Mouse (Mus musculus) thymus, adult 2 months (tissue): ENCODE measurements around the gene Ppp1r26. TPM values are rescaled to one million over a fixed set of nuclear protein-coding genes. Genes with fewer than 3 reads are reported as not detected.

Experiments used
- DNase-seq: peaks from one replicate; pipeline ENCODE4 v3.0.0; 2021
- H3K27ac ChIP-seq: fragments of 200-500 bp; 2 replicates; pipeline ENCODE4 v1.5.1; 2012; ENCODE audit warnings: low read length, control low read depth; ENCODE audit not compliant: control insufficient read depth, insufficient read depth
- H3K27me3 ChIP-seq: fragments of 200-500 bp; 2 replicates; pipeline ENCODE4 v1.6.1; 2012; ENCODE audit warnings: mild to moderate bottlenecking, low read length, moderate library complexity, mixed read lengths; ENCODE audit not compliant: control insufficient read depth, insufficient read depth
- H3K36me3 ChIP-seq: fragments of 200-500 bp; 2 replicates; pipeline ENCODE4 v1.6.1; 2012; ENCODE audit warnings: mild to moderate bottlenecking, low read length, moderate library complexity; ENCODE audit not compliant: control insufficient read depth, insufficient read depth
- H3K4me1 ChIP-seq: fragments of 200-500 bp; replicated peaks from 2 replicates; pipeline ENCODE4 v1.6.1; 2012; ENCODE audit warnings: low read length; ENCODE audit not compliant: control insufficient read depth, insufficient read depth
- H3K4me3 ChIP-seq: fragments of 200-500 bp; 2 replicates; pipeline ENCODE4 v1.5.1; 2012; ENCODE audit warnings: mild to moderate bottlenecking, low read length, control low read depth, moderate library complexity; ENCODE audit not compliant: control insufficient read depth, insufficient read depth
- CTCF ChIP-seq: fragments of 200-500 bp; IDR thresholded peaks from 2 replicates; pipeline ENCODE4 v1.5.1; 2012; ENCODE audit warnings: mild to moderate bottlenecking, control low read depth, low read length, moderate library complexity, borderline replicate concordance; ENCODE audit not compliant: control insufficient read depth, poor library complexity, insufficient read depth; ENCODE audit errors: extremely low read depth
- POLR2A ChIP-seq: fragments of 200-500 bp; IDR thresholded peaks from 2 replicates; pipeline ENCODE4 v1.6.1; 2012; ENCODE audit warnings: mild to moderate bottlenecking, low read length, control low read depth, moderate library complexity; ENCODE audit not compliant: control insufficient read depth, poor library complexity, insufficient read depth; ENCODE audit errors: extremely low read depth
- WGBS: fragments of 180-500 bp; shearing (Covaris S2); methylation state at CpG from one replicate; pipeline ENCODE4 v1.1.7; 2018; 5-methylcytosine and 5-hydroxymethylcytosine counted together
- polyA plus RNA-seq: library from polyadenylated mRNA; depleted of rRNA; stranded (reverse); fragments of >200 nt; gene quantifications from 2 replicates; pipeline ENCODE4 v1.2.3, GENCODE M21; 2012

The Ppp1r26 gene
- polyA plus RNA-seq, 1 experiment = 1.2 TPM

GRCm38 (mm10) chr2:28433512-28433911 is 13.1 kb upstream of the Ppp1r26 start:
- WGBS = 0% methylated on average over 1 of the region's 2 CpGs
- no peaks in the 10 kb centered on the region for H3K36me3 ChIP-seq
- no peak overlapping the region for H3K27ac ChIP-seq
- no peak overlapping the region for H3K4me3 ChIP-seq
- no peaks in the 10 kb centered on the region for H3K27me3 ChIP-seq
- no peak for DNase-seq
- no peaks in the 10 kb centered on the region for H3K4me1 ChIP-seq
- TF ChIP-seq CTCF (no peak), POLR2A (no peak)

DNA sequence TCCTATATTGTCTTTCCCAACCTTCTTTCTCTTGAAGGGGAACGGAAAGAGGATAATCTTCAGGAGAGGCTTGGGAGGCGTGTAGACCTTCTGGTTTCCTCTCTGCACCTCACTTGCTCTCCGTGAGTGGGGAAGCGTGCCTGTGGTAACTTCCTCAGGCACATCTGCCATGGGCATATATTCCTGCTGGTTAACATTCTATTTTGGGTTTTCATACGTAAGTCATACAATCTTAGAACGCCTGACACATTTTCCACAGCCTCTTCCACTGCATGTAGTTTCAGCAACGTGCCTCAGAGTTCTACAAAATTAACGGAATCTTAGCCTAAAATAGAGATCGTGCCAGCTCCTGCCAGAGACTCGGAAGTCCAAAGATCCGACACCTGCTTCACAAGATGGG is 11.2 kb upstream of the Ppp1r26 start:
- Histone ChIP-seq H3K36me3 (no peaks in the 10 kb centered on the region), H3K4me3 (no peak overlapping the region), H3K27ac (no peak overlapping the region), H3K27me3 (no peaks in the 10 kb centered on the region), H3K4me1 (no peaks in the 10 kb centered on the region)
- no peak for TF ChIP-seq POLR2A
- no peak for TF ChIP-seq CTCF
- no peak for DNase-seq
- WGBS = 88% methylated on average over 11 of the region's 11 CpGs

- Histone ChIP-seq H3K4me3 (no peak overlapping the region), H3K27ac (no peak overlapping the region), H3K36me3 (no peaks in the 10 kb centered on the region), H3K27me3 (no peaks in the 10 kb centered on the region), H3K4me1 (no peaks in the 10 kb centered on the region)
- 38% methylated on average over 6 of the region's 6 CpGs for WGBS
- DNase-seq = no peak
- TF ChIP-seq POLR2A (no peak), CTCF (no peak)
These were observed 5.8 kb upstream of the Ppp1r26 start for GRCm38 (mm10) chr2:28440842-28441241.

- WGBS = 64% methylated on average over 4 of the region's 4 CpGs
- Histone ChIP-seq H3K27ac (no peak overlapping the region), H3K4me3 (no peak overlapping the region), H3K4me1 (peaks cover 6% of the 10 kb centered on the region), H3K27me3 (no peaks in the 10 kb centered on the region; the same call in 1 of the 2 replicates), H3K36me3 (no peaks in the 10 kb centered on the region)
- DNase-seq = no peak
- no peak for TF ChIP-seq POLR2A
These were observed 1.5 kb upstream of the Ppp1r26 start for GRCm38 (mm10) chr2:28445082-28445481.

- H3K4me1 ChIP-seq = peaks cover 6% of the 10 kb centered on the region
- H3K27me3 ChIP-seq = no peaks in the 10 kb centered on the region; the same call in 1 of the 2 replicates
- H3K4me3 ChIP-seq = peak overlapping the region; percentile 52
- 9% methylated on average over 5 of the region's 5 CpGs for WGBS
- H3K36me3 ChIP-seq = no peaks in the 10 kb centered on the region
- DNase-seq = no peak
- H3K27ac ChIP-seq = no peak overlapping the region
- no peak for TF ChIP-seq CTCF
- TF ChIP-seq POLR2A = 0 out of 2 replicates have a peak, but pooled peaks have one; percentile 16
These were observed 452 bp upstream of the Ppp1r26 start for GRCm38 (mm10) chr2:28446181-28446514.

DNA sequence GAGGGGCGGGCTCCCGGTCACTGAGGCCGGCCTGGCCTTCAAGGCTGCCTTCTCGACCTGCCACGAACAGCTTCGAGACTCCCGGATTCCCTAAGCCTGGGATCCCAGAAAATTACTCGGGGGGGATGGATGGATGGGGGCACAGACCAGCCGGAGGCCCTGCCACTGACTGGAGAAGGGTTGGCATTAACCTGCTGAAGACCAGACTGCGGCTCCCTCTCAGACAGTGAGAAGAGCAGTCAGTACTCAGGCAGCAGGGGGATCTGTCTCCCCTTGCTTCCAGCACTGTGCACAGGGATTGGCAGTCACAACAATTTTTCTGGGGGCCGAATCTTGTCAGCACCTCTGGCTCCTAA is 693 bp downstream of the Ppp1r26 start:
- H3K36me3 ChIP-seq = no peaks in the 10 kb centered on the region
- TF ChIP-seq POLR2A (no peak), CTCF (no peak)
- no peaks in the 10 kb centered on the region; the same call in 1 of the 2 replicates for H3K27me3 ChIP-seq

GRCm38 (mm10) chr2:28451663-28452062 is 5.1 kb downstream of the Ppp1r26 start:
- WGBS = 94% methylated on average over 11 of the region's 11 CpGs

More for the DNA sequence above, 693 bp downstream of the Ppp1r26 start:
- Histone ChIP-seq H3K4me3 (peak overlapping the region; percentile 52), H3K27ac (no peak overlapping the region), H3K4me1 (peaks cover 6% of the 10 kb centered on the region)
- WGBS = 28% methylated on average over 11 of the region's 11 CpGs
- no peak for DNase-seq

DNA sequence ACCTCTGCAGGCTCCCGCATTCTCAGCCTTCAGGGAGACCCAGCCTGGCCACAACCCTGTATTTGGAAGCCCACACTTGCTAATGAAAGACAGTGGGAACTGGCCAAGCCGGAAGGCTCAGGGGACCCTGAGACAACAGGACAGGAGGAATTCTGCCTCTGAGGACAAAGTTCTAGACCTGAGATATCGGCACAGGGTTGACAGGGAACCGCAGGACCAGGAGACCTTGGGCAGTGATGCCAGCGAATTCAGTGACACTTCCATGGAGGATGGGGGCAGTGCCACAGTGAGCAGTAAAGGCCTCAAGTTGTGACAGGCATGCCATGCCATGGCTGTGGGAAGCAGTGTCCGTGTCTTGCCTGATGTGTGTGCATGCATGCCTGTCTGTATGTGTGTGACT is 6.9 kb downstream of the Ppp1r26 start:
- 90% methylated on average over 6 of the region's 6 CpGs for WGBS

More at GRCm38 (mm10) chr2:28451663-28452062, 5.1 kb downstream of the Ppp1r26 start:
- no peak overlapping the region for H3K4me3 ChIP-seq
- H3K36me3 ChIP-seq = no peaks in the 10 kb centered on the region
- no peaks in the 10 kb centered on the region; the same call in 1 of the 2 replicates for H3K4me1 ChIP-seq
- no peak for TF ChIP-seq POLR2A
- TF ChIP-seq CTCF = no peak
- no peak for DNase-seq
- no peaks in the 10 kb centered on the region; the same call in 1 of the 2 replicates for H3K27me3 ChIP-seq
- no peak overlapping the region for H3K27ac ChIP-seq

More for the DNA sequence above, 6.9 kb downstream of the Ppp1r26 start:
- Histone ChIP-seq H3K4me3 (no peak overlapping the region), H3K36me3 (no peaks in the 10 kb centered on the region), H3K4me1 (no peaks in the 10 kb centered on the region), H3K27ac (no peak overlapping the region), H3K27me3 (no peaks in the 10 kb centered on the region)
- no peak for TF ChIP-seq POLR2A
- TF ChIP-seq CTCF = no peak
- DNase-seq = no peak
